In genomic region chr1:192564691-192565090, GRCm38 (mm10) we compare ENCODE assay signal across 22 mouse cellular contexts.
A peak's percentile ranks its signal among the peaks of the same experiment; 100 is the strongest.
DNase-seq lines count a peak whose midpoint lies in the region; ATAC-seq lines count a peak whose summit lies in the region.
"Had no signal": no experiment of that assay in that cellular context is flagged by ENCODE, and none has a peak within 500 bp of the region (broad histone marks: within the 10 kb centered on the region; RNA-seq: fewer than 3 reads in every experiment).

No protein-coding gene starts in this region.

- H3K9me3 ChIP-seq in limb, embryonic 11.5 days (ENCODE audit: control insufficient read depth, low read length) = no peaks in the 10 kb centered on the region
- H3K9me3 ChIP-seq in limb, embryonic 10.5 days (replicated peaks) = no peaks in the 10 kb centered on the region
- no peaks in the 10 kb centered on the region for H3K9me3 ChIP-seq in intestine, embryonic 16.5 days (ENCODE audit: control insufficient read depth, low read length)

- H3K4me2 ChIP-seq in limb, embryonic 11.5 days (ENCODE audit: low read depth, severe bottlenecking) = no peak overlapping the region
- H3K4me2 ChIP-seq in intestine, embryonic 16.5 days (ENCODE audit: low read depth, low read length) = no peak overlapping the region
- H3K4me2 ChIP-seq: embryonic facial prominence, embryonic 13.5 days; embryonic facial prominence, embryonic 15.5 days; forebrain, embryonic 12.5 days had no signal

- H3K4me1 ChIP-seq in limb, embryonic 11.5 days (ENCODE audit: control insufficient read depth, insufficient read depth, low read length) = no peaks in the 10 kb centered on the region
- no peaks in the 10 kb centered on the region for H3K4me1 ChIP-seq in limb, embryonic 10.5 days
- H3K4me1 ChIP-seq in intestine, embryonic 16.5 days (ENCODE audit: control insufficient read depth, insufficient read depth, low read length) = no peaks in the 10 kb centered on the region
- H3K4me1 ChIP-seq: embryonic facial prominence, embryonic 13.5 days; embryonic facial prominence, embryonic 15.5 days; forebrain, embryonic 10.5 days; forebrain, embryonic 12.5 days had no signal

- H3K27ac ChIP-seq in limb, embryonic 11.5 days (replicated peaks; ENCODE audit: low read depth, low read length) = no peak overlapping the region
- no peak overlapping the region for H3K27ac ChIP-seq in limb, embryonic 10.5 days
- H3K27ac ChIP-seq in intestine, embryonic 16.5 days (ENCODE audit: low read length) = no peak overlapping the region
- H3K27ac ChIP-seq: embryonic facial prominence, embryonic 13.5 days; embryonic facial prominence, embryonic 15.5 days; forebrain, embryonic 10.5 days; forebrain, embryonic 12.5 days had no signal

- H3K4me3 ChIP-seq in limb, embryonic 11.5 days (ENCODE audit: low read depth, low read length) = no peak overlapping the region
- H3K4me3 ChIP-seq in limb, embryonic 10.5 days = no peak overlapping the region
- no peak overlapping the region for H3K4me3 ChIP-seq in intestine, embryonic 16.5 days (ENCODE audit: low read length)
- H3K4me3 ChIP-seq: embryonic facial prominence, embryonic 13.5 days; embryonic facial prominence, embryonic 15.5 days; erythroblast, embryonic 14.5 days; forebrain, embryonic 10.5 days; forebrain, embryonic 12.5 days had no signal

- H3K27me3 ChIP-seq in limb, embryonic 11.5 days (ENCODE audit: control insufficient read depth, insufficient read depth, low read length) = no peaks in the 10 kb centered on the region
- H3K27me3 ChIP-seq in limb, embryonic 10.5 days (ENCODE audit: low read depth, poor library complexity, severe bottlenecking) = no peaks in the 10 kb centered on the region
- H3K27me3 ChIP-seq in intestine, embryonic 16.5 days (replicated peaks; ENCODE audit: control insufficient read depth, insufficient read depth, low read length) = no peaks in the 10 kb centered on the region
- H3K27me3 ChIP-seq: embryonic facial prominence, embryonic 13.5 days; embryonic facial prominence, embryonic 15.5 days; forebrain, embryonic 12.5 days had no signal

- DNase-seq in limb, embryonic 11.5 days (ENCODE audit: low spot score) = peak; percentile 4
- DNase-seq in limb, embryonic 10.5 days (ENCODE audit: low spot score) = no peak
- DNase-seq in yolk sac, embryonic 10.5 days (ENCODE audit: low spot score) = peak; percentile 55
- DNase-seq in kidney, postnatal 36 days = no peak
- DNase-seq: adrenal gland, adult 2 months; adrenal gland, postnatal 10 days; adrenal gland, postnatal 25 days; cerebellum, adult 11 months; cerebellum, adult 18-20 months; cerebellum, adult 8-10 months; cerebellum, adult 9-11 months; cerebellum, postnatal 14 days; cerebellum, postnatal 36 days; embryo, embryonic 11 days had no signal

- H3K9ac ChIP-seq in limb, embryonic 11.5 days (ENCODE audit: low read length) = no peak overlapping the region
- H3K9ac ChIP-seq in intestine, embryonic 16.5 days (ENCODE audit: low read depth, low read length) = no peak overlapping the region
- H3K9ac ChIP-seq: embryonic facial prominence, embryonic 13.5 days; embryonic facial prominence, embryonic 15.5 days; forebrain, embryonic 12.5 days had no signal

- H3K36me3 ChIP-seq in limb, embryonic 11.5 days (ENCODE audit: control insufficient read depth, insufficient read depth, low read length) = no peaks in the 10 kb centered on the region
- H3K36me3 ChIP-seq in limb, embryonic 10.5 days = no peaks in the 10 kb centered on the region
- no peaks in the 10 kb centered on the region for H3K36me3 ChIP-seq in intestine, embryonic 16.5 days (ENCODE audit: control insufficient read depth, insufficient read depth, low read length)
- H3K36me3 ChIP-seq: embryonic facial prominence, embryonic 13.5 days; embryonic facial prominence, embryonic 15.5 days; forebrain, embryonic 10.5 days; forebrain, embryonic 12.5 days had no signal

- ATAC-seq in limb, embryonic 11.5 days (ENCODE audit: insufficient number of reproducible peaks, low FRiP score, low TSS enrichment, low read depth) = no peak
- peak; percentile 74 for ATAC-seq in intestine, embryonic 16.5 days
- ATAC-seq: forebrain, embryonic 14.5 days; forebrain, embryonic 16.5 days had no signal

Comparison
In these comparisons a context has a peak if more than half of its experiments do, and no peak if none do; other contexts are left out.
1. DNase-seq: peak in limb, embryonic 11.5 days (single experiment) and yolk sac, embryonic 10.5 days (single experiment); none in limb, embryonic 10.5 days (single experiment) and kidney, postnatal 36 days (0 of 2).